Mouse (Mus musculus): ENCODE results near the gene Myo16.

GRCm38 (mm10) chr8:10164959-10165358 lies 11.2 kb downstream of the Myo16 start:
- TF ChIP-seq CTCF (IDR thresholded peaks at IDR 0.05; ENCODE audit: control insufficient read depth, insufficient read depth, insufficient read length) (no peak), USF1 (IDR thresholded peaks at IDR 0.05; ENCODE audit: low read depth) (no peak), CEBPB (IDR thresholded peaks at IDR 0.05; ENCODE audit: low read depth) (no peak), FOSL1 (IDR thresholded peaks at IDR 0.05; ENCODE audit: insufficient read depth, low read length, poor library complexity, severe bottlenecking) (no peak), MYOD1 (IDR thresholded peaks at IDR 0.05; ENCODE audit: control insufficient read depth, insufficient read length, low read depth) (no peak), MAX (IDR thresholded peaks at IDR 0.05) (no peak), MYOG (IDR thresholded peaks at IDR 0.05; ENCODE audit: control insufficient read depth, extremely low read depth, insufficient read length) (no peak)

All from C2C12 (cell line).